Mouse (Mus musculus): ENCODE results near the gene Cfap65. TPM values are rescaled to one million over a fixed set of nuclear protein-coding genes. Genes with fewer than 3 reads are reported as not detected.

Gene Cfap65
- polyA plus RNA-seq, 1 experiment from 2014 or later, result 1.4 TPM

DNA sequence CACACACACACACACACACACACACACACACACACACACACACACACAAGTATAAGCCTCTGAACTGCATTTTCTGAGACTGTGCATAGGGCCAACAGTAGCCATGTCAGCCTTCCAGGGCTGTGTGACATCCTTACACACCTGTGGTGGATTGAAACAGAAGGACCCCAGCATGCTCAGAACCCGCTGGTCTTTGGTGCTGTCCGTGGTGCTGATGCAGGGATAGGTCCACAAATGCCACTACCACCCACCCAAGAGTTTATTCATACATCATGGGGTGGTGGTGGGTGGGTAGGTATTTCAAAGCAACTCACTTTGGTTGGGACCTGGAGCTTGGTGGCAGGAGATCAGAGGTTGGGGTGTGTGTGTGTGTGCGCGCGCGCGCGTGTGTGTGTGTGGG is 43.9 kb downstream of the Cfap65 start:
- Histone ChIP-seq H3K4me2 (ENCODE audit: low read length) (no peak overlapping the region), H3K4me1 (ENCODE audit: control insufficient read depth, insufficient read depth, low read length) (peaks cover 15% of the 10 kb centered on the region), H3K9ac (ENCODE audit: low read depth, low read length) (no peak overlapping the region), H3K9me3 (replicated peaks; ENCODE audit: control insufficient read depth, low read length, poor library complexity, severe bottlenecking) (no peaks in the 10 kb centered on the region), H3K27ac (ENCODE audit: low read length) (no peak overlapping the region), H3K36me3 (ENCODE audit: control insufficient read depth, insufficient read depth, low read length) (no peaks in the 10 kb centered on the region), H3K4me3 (ENCODE audit: low read depth, low read length) (no peak overlapping the region), H3K27me3 (ENCODE audit: control insufficient read depth, insufficient read depth, low read depth, low read length) (peaks cover 79% of the 10 kb centered on the region)
- WGBS, result 3% methylated on average over 2 of the region's 8 CpGs
- no peak for ATAC-seq

DNA sequence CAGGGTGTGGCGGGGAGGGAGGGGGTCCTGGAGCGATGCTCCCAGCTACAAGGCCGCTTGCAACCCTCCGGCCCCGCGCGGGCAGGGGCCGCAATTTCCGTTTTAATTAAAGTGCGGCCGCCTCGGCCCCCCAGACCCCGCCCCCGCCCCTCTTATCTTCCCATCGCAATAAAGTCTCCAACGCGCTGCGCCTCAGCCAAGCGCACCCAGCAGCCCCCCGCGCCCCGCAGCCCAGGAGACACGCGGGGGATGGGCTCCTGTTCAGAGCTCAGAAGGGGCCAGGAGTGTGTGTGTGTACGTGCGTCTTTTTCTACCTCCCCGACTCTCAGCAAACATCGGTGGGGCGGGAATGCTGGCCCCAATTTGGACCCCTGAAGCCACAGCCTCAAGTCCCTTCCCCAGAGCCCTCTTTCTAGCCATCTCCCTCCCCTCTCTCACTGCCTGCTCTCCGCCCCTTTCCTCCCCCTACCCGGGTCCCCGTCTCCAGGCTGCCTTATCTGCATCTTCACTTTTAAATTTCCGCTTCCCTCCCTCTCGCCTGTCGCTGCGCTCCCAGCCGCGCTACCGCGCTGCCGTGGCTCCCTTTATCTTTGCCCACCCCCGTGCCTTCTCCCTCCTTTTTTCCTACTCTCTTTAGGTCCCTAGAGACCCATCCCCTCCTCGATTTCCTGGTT is 49.9 kb downstream of the Cfap65 start, which contains the start of gene Fev:
Gene Fev, minus strand, starts transcription at position 51 of the 674 bp plus-strand sequence.
- Histone ChIP-seq H3K27ac (ENCODE audit: low read length) (no peak within 1 kb of the TSS), H3K4me3 (ENCODE audit: low read depth, low read length) (peak within 1 kb of the TSS; percentile 9), H3K9ac (ENCODE audit: low read depth, low read length) (0 out of 2 replicates have a peak within 1 kb of the TSS, but pooled peaks have one; percentile 15), H3K36me3 (ENCODE audit: control insufficient read depth, insufficient read depth, low read length) (no peaks in the 10 kb centered on the region), H3K27me3 (ENCODE audit: control insufficient read depth, insufficient read depth, low read depth, low read length) (peaks cover 72% of the 10 kb centered on the region), H3K4me1 (ENCODE audit: control insufficient read depth, insufficient read depth, low read length) (peaks cover 30% of the 10 kb centered on the region), H3K9me3 (replicated peaks; ENCODE audit: control insufficient read depth, low read length, poor library complexity, severe bottlenecking) (no peaks in the 10 kb centered on the region), H3K4me2 (ENCODE audit: low read length) (peak within 1 kb of the TSS; percentile 41)
- WGBS, result under 1% methylated on average over 36 of the region's 43 CpGs
- 0 out of 2 replicates have a peak, but pooled peaks have one; percentile 12 for ATAC-seq

DNA sequence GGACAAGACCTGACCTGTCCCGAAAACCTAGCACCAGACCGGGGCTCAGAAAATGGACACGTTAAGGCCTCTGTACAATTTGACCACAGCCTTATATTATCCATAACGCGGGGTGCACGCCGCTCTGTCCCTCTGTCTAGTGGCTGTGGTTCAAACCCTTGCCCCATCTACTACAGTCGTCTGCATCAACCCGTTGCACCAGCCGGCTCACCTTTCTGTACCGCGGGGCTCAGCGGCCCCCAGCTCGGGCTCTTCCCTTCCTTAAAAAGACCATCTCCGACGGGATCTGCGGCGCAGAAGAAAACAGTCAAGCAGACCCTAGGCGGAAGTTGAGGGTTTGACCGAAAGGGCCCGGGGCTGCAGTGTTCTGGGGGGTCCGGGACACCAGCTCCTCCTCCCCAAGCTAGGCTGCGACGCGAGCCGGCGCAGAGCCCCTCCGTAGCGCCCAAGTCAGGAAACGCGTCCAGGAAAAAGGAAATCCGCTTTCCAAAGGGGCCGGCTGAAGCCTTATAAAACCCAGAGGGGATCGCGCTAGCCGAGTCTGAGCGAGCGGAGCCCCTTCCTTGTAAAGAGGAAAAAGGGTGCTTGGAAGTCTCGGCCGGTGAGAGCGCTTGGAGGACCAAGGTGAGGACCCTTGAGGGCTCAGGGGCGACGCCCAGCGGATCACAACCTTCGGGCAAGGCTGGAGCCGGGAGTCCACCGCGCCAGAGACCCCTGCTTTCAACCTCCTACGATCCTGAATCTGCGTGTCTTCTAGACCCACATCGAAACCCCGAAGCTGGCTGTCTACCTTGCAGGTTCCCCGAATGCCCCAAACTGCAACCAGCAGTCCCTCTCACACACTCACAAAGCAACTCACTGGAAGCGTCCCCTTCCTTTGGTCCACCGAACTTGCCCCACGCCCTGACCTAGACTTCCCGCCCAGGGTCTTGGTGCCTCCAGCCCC is 50.9 kb downstream of the Cfap65 start:
- Histone ChIP-seq H3K27ac (ENCODE audit: low read length) (no peak overlapping the region), H3K9ac (ENCODE audit: low read depth, low read length) (no peak overlapping the region), H3K36me3 (ENCODE audit: control insufficient read depth, insufficient read depth, low read length) (no peaks in the 10 kb centered on the region), H3K9me3 (replicated peaks; ENCODE audit: control insufficient read depth, low read length, poor library complexity, severe bottlenecking) (no peaks in the 10 kb centered on the region), H3K4me3 (ENCODE audit: low read depth, low read length) (peak overlapping the region; percentile 9), H3K4me2 (ENCODE audit: low read length) (peak overlapping the region; percentile 41), H3K27me3 (ENCODE audit: control insufficient read depth, insufficient read depth, low read depth, low read length) (peaks cover 63% of the 10 kb centered on the region), H3K4me1 (ENCODE audit: control insufficient read depth, insufficient read depth, low read length) (peaks cover 30% of the 10 kb centered on the region)
- WGBS, result under 1% methylated on average over 57 of the region's 57 CpGs
- no peak for ATAC-seq

DNA sequence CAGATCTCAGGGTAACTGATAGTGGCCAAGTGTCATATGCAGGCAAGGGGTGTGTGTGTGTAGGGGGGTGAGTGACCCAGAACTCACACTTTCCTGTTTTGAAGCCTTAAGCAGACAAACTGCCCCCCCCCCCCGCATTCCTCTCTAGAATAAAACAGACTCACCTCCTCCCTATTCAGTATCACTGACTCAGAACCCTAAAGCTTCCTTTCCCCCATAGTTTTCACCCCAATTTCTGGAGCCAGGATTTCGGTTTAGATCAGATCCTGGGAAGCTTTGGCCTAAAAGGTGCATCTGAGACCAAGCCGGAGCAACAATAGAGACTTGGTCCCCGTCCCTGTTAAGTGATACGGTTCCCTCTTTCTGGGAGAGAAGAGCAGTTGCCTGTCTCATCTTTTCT is 52.0 kb downstream of the Cfap65 start:
- H3K9me3 ChIP-seq (replicated peaks; ENCODE audit: control insufficient read depth, low read length, poor library complexity, severe bottlenecking), result no peaks in the 10 kb centered on the region
- H3K36me3 ChIP-seq (ENCODE audit: control insufficient read depth, insufficient read depth, low read length), result no peaks in the 10 kb centered on the region
- 7% methylated on average over 5 of the region's 5 CpGs for WGBS
- H3K9ac ChIP-seq (ENCODE audit: low read depth, low read length), result no peak overlapping the region
- H3K27me3 ChIP-seq (ENCODE audit: control insufficient read depth, insufficient read depth, low read depth, low read length), result peaks cover 64% of the 10 kb centered on the region
- H3K4me2 ChIP-seq (ENCODE audit: low read length), result no peak overlapping the region
- no peak overlapping the region for H3K4me3 ChIP-seq (ENCODE audit: low read depth, low read length)
- H3K27ac ChIP-seq (ENCODE audit: low read length), result no peak overlapping the region
- peaks cover 30% of the 10 kb centered on the region for H3K4me1 ChIP-seq (ENCODE audit: control insufficient read depth, insufficient read depth, low read length)
- ATAC-seq, result no peak

DNA sequence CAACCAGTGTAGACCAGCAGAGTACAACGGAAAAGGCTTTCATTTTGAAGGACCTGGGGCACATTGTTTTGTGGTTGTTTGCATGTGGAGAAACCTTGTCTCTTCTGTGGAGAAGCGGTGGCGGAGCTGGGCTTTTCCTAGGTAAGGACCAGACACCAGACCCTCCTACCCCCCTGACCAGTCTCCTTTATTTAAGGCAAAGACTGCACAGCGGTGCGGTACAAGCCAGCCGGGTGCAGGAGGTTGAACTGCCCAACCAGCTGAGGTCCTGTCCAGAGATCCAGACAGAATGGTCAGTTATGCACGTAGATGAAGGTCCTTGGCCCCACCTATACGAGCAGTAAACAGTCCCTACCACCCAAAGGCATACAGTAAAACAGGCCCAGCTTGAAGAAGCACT is 52.6 kb downstream of the Cfap65 start:
- no peaks in the 10 kb centered on the region for H3K36me3 ChIP-seq (ENCODE audit: control insufficient read depth, insufficient read depth, low read length)
- H3K4me2 ChIP-seq (ENCODE audit: low read length), result no peak overlapping the region; the same call in 1 of the 2 replicates
- H3K27me3 ChIP-seq (ENCODE audit: control insufficient read depth, insufficient read depth, low read depth, low read length), result peaks cover 60% of the 10 kb centered on the region
- H3K4me1 ChIP-seq (ENCODE audit: control insufficient read depth, insufficient read depth, low read length), result peaks cover 30% of the 10 kb centered on the region
- no peaks in the 10 kb centered on the region for H3K9me3 ChIP-seq (replicated peaks; ENCODE audit: control insufficient read depth, low read length, poor library complexity, severe bottlenecking)
- H3K9ac ChIP-seq (ENCODE audit: low read depth, low read length), result no peak overlapping the region
- H3K27ac ChIP-seq (ENCODE audit: low read length), result no peak overlapping the region
- peak overlapping the region; percentile 47; the same call in 1 of the 2 replicates for H3K4me3 ChIP-seq (ENCODE audit: low read depth, low read length)
- no peak for ATAC-seq
- WGBS, result 3% methylated on average over 8 of the region's 8 CpGs

DNA sequence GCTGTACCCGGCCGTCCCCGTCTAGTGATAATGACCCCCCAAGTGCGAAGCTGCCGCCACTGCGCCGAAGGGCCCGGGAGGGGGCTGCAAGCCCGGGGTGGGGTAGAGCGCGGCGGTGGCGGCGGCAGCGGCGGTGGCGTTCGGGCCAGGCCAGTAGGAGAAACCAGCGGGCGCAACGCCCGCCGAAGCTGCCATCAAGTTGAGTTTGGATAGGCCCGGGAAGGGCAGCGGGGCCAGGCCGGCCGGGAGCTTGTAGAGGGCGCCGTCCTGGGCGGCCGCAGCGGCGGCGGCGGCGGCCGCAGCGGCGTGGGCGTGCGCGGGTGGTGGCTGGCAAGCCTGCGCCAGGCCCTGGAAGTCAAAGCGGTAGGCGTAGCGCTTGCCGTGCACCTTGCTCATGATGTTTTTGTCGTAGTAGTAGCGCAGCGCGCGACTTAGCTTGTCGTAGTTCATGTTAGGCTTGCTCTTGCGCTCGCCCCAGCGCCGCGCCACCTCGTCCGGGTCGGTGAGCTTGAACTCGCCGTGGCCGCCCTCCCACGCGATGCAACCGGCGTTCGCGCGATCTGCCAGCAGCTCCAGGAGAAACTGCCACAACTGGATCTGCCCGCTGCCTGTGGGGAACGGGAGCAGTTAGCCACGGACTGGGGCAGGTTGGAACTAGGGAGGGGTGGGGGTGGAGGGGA is 53.2 kb downstream of the Cfap65 start:
- WGBS, result 1% methylated on average over 57 of the region's 74 CpGs
- Histone ChIP-seq H3K9me3 (replicated peaks; ENCODE audit: control insufficient read depth, low read length, poor library complexity, severe bottlenecking) (no peaks in the 10 kb centered on the region), H3K27me3 (ENCODE audit: control insufficient read depth, insufficient read depth, low read depth, low read length) (peaks cover 54% of the 10 kb centered on the region), H3K4me3 (ENCODE audit: low read depth, low read length) (peak overlapping the region; percentile 47), H3K4me1 (ENCODE audit: control insufficient read depth, insufficient read depth, low read length) (peaks cover 30% of the 10 kb centered on the region), H3K36me3 (ENCODE audit: control insufficient read depth, insufficient read depth, low read length) (no peaks in the 10 kb centered on the region), H3K27ac (ENCODE audit: low read length) (no peak overlapping the region), H3K4me2 (ENCODE audit: low read length) (peak overlapping the region; percentile 84), H3K9ac (ENCODE audit: low read depth, low read length) (peak overlapping the region; percentile 56)
- ATAC-seq, result no peak

DNA sequence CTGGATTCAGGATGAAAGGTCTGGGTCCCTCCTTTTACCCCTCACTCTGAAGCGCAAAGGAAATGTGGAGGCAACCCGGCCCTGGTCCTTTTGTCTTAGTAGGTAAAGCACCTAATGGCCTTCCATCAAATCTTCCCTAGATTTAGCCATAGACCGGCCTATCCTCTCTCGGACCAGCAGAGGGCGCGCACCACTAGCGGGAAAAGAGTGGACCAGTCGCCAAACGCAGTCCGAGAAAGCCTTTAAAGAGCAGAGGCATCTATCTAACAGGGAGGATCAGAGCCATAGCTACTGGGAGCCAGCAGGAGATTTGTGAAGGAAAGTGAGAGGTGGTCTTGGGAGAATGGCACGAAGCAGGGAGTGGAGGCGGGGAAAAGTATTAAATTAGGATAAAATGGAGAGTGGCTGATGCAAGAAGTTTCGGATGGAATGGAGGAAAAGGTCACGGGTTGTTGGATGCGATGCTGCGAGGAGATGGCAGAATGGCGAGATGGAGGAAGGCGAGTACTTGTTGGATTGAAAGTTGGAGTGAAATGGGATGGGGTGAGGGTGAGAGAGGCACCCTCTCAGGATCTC is 54.5 kb downstream of the Cfap65 start:
- Histone ChIP-seq H3K4me3 (ENCODE audit: low read depth, low read length) (no peak overlapping the region), H3K4me2 (ENCODE audit: low read length) (peak overlapping the region; percentile 25), H3K27me3 (ENCODE audit: control insufficient read depth, insufficient read depth, low read depth, low read length) (peaks cover 41% of the 10 kb centered on the region), H3K4me1 (ENCODE audit: control insufficient read depth, insufficient read depth, low read length) (peaks cover 29% of the 10 kb centered on the region), H3K9me3 (replicated peaks; ENCODE audit: control insufficient read depth, low read length, poor library complexity, severe bottlenecking) (no peaks in the 10 kb centered on the region), H3K27ac (ENCODE audit: low read length) (no peak overlapping the region), H3K36me3 (ENCODE audit: control insufficient read depth, insufficient read depth, low read length) (no peaks in the 10 kb centered on the region), H3K9ac (ENCODE audit: low read depth, low read length) (no peak overlapping the region)
- peak; percentile 52; the same call in 1 of the 2 replicates for ATAC-seq
- WGBS, result 3% methylated on average over 18 of the region's 18 CpGs

DNA sequence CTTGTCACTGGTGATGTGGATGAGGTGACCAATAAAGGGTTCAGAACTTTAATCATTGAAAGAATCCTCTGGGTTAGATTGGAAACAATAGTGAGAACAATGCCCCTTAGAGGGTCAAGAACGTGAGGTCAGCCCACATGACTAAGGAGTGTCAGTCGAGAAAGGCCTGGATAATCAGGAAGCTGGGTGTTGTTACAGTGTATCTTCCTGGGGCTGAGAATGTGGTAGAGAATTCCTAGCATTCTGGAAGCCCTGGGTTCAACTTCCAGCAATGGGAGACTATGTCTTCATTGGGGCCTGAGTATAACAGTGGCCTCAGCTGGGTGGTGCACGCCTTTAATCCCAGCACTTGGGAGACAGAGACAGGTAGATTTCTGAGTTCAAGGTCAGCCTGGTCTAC is 58.2 kb downstream of the Cfap65 start:
- Histone ChIP-seq H3K4me3 (ENCODE audit: low read depth, low read length) (no peak overlapping the region), H3K27me3 (ENCODE audit: control insufficient read depth, insufficient read depth, low read depth, low read length) (peaks cover 14% of the 10 kb centered on the region), H3K4me2 (ENCODE audit: low read length) (no peak overlapping the region), H3K4me1 (ENCODE audit: control insufficient read depth, insufficient read depth, low read length) (peaks cover 9% of the 10 kb centered on the region), H3K9ac (ENCODE audit: low read depth, low read length) (no peak overlapping the region), H3K36me3 (ENCODE audit: control insufficient read depth, insufficient read depth, low read length) (no peaks in the 10 kb centered on the region), H3K27ac (ENCODE audit: low read length) (no peak overlapping the region), H3K9me3 (replicated peaks; ENCODE audit: control insufficient read depth, low read length, poor library complexity, severe bottlenecking) (no peaks in the 10 kb centered on the region)
- ATAC-seq, result no peak
- WGBS, result 49% methylated on average over 3 of the region's 3 CpGs
